Mouse (Mus musculus): Measurements from ENCODE around the gene Gm20388. TPM values are rescaled to one million over a fixed set of nuclear protein-coding genes. Genes with fewer than 3 reads are reported as not detected.
A peak's percentile ranks its signal among the peaks of the same experiment; 100 is the strongest.

The Gm20388 gene
- total RNA-seq, 2 experiments from 2014 or later: 10.7 TPM; not detected in 1

DNA sequence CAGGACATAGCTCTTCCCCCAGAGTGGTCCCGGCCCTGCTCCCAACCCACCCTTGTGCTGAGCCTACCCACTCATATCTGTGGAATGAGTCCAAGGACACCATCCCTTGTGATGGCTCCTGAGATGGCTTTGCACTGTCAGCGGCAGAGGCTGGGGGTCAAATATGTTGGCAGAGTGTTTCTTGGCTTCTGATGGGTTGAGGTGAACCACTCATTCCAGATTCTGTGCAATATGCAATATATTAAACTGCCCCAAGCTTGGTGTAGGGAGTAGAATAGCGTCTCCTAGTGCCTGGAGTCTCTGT lies 641.0 kb downstream of the Gm20388 start:
- no peak for DNase-seq (ENCODE audit: low spot score in 2 of 2)

DNA sequence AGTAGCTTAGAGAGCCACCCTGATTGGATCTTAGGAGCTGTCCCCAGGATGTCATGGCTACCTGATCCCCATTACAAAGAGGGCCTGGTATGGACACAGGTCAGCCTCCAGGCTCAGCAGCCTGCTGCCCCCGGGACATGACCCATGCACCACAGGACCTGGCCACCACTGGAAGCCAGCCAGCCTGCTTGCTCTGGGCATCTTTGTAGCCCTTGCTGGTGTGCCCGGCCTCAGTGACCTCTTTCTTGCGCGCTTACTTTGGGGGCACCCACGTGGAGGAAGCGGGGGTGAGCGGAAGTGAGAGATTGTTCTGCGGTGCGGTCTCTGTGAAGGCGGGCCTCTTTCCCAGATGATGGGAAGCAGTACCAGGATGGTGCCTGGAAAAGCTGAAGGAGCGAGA lies 641.9 kb downstream of the Gm20388 start:
- no peak for DNase-seq (ENCODE audit: low spot score in 2 of 2)

DNA sequence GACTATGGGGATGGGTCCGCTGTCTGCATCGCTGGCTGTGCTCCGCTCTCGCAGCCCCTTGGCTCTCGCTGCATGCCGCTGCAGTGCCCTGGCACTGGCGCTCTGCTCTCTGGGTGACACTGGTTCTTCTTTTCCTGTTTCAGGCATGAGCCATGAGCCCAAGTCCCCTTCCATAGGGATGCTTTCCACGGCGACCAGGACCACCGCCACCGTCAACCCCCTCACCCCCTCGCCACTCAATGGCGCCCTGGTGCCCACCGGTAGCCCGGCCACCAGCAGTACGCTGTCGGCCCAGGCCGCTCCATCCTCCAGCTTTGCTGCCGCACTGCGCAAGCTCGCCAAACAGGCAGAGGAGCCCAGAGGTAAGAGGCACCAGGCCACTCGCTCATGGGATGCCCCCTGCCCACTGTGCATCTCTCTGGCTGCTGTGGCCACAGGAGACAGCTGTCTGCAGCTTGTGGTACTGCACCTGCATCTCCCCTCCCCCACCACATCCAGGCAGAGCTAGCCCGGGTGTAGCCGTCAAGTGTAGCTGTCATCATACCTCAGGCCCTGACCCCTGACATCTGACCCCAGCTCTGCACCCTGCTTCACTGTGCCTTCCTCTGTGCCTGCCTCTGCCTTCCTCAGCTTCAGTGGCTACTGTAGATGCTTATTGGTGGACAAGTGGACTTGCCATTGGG lies 642.9 kb downstream of the Gm20388 start:
- DNase-seq (ENCODE audit: low spot score in 2 of 2): no peak

DNA sequence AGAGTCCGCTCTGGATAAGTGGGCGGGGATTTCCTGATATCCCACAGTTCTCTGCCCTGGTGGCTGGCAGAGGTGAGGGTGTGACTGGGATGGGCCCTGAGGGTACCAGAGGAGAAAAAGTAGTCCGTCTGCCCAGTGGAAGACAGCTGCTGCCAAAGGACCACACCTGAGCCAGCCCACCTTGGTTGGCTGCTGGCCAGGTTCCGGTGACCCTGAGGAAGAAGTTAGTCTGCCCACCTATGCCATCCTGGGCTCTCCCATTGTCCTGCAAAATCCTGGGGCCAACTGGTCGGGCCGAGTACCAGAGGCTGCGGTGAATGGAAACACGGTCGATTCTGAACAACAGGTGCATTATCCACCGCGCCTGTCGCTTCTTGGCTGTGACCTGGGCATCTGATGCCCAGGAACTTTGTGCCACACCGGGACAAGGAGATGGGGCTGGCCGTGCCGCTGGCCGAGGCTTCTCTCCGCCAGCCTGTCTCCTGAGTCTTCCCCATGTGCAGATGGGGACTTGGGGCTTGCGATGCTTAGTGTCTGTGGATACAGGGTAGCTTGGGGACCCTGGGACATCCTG lies 643.9 kb downstream of the Gm20388 start:
- DNase-seq (ENCODE audit: low spot score in 2 of 2): no peak

DNA sequence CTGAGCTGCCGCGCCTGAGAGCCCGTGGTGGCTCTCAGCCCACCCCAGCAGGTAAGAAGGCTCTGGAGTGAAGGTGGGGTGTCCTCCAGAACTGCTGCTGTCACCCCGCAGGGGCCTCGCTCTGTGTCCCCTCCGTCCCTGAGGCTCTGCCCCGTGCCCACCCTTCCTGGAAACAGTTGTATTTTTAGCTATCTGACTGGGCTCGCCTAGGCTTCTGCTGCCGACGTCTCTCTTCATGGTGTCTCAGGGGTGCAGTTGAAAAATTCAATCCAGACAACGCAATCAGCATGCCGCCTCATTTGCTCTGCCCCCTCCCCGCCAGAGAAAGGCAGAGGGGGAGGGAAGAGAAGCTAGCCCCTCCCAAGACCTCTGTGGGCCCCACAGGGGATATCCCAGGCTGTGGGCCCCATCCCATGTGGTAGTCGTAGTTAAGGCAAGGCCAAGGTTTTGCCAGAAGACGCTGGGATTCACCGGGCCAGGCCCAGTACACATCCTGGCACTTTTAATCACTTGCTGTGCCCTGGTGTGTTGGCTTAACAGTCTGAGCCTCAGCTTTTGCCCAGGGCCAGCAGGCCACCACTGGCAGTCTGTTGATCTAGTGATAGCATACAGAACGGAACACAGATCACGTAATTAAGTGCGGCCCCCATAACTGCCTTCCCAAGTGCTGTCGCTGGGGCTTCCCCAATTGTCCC lies 645.7 kb downstream of the Gm20388 start:
- DNase-seq (ENCODE audit: low spot score in 2 of 2): no peak

DNA sequence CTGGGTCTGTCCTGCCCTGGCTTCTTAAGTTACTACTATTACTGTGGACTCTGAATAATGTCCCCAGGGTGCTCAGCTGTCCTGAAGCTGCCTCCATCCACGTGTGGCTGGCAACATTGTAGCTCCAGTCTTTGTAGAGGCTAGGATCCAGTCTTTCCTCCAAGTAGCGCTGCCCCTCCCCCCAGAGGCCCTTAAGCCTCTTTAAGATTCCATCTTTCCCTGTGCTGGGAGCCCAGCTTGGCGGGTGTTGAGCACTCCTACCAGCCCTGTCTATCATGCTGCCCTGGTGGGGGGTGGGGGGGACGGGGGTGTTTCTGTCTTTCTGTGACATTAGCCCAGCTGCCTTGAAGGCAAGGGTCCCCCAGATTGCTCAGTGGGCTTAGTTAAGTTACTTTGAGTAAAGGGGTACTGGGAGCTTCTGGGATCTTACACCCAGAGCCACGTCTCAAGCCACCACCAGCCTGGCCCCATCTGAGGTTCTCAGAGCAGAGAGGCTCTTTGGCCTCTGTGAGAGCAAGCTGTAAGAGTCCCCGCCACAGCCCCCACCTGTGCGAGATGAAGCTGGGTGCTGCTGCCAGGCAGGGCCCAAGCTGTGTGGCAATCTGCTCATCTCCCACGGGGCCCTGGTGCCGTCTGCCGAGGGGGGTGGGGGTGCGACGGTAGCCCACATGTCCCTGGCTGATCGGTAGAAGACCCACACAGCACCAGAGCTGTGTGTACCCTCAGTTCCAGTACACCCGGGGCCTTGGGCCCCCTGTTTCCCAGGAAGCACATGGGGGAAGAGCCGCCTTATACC lies 646.7 kb downstream of the Gm20388 start:
- peak; percentile 89 to 96 for DNase-seq (ENCODE audit: low spot score in 2 of 2)

DNA sequence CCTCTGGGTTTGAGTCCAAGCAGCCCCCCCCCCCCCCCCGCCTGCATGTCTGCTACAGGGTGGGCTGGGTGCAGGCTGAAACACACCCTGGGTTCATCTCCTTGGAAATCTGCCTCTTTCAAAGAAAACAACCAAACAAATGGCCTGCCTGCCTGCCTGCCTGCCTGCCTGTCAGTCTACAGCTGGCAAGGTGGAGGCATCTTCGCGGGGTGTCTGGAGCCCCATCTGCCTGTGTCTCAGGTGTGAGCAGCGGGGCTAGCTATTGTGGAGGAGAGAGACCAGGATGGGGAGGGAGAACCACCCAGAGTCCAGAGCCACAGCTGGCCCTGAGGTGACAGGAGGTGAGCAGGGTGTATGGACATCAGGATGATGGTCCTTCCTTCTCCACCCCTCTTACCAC lies 647.5 kb downstream of the Gm20388 start:
- no peak for DNase-seq (ENCODE audit: low spot score in 2 of 2)

DNA sequence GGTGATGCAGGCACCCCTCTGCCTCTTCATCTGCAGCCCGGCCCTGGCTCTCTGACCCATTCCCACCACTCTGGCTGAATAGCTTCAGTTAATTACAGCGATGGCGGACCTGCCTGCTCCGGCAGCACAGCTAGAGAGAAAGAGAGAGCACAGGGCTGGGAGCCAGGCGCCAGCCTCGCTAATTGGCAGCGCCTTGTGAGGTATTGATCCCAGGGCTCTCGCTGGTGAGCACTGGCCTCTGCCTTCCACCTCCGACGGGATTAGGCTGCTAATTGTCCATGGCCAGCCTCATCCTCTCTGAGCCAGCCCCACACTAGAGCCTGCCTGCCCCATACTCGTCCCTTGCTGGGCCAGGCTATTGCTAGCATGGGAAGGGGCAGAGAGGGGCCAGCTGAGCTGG lies 649.0 kb downstream of the Gm20388 start:
- peak in 1 of 2 experiments; percentile 77 for DNase-seq (ENCODE audit: low spot score in 2 of 2)

DNA sequence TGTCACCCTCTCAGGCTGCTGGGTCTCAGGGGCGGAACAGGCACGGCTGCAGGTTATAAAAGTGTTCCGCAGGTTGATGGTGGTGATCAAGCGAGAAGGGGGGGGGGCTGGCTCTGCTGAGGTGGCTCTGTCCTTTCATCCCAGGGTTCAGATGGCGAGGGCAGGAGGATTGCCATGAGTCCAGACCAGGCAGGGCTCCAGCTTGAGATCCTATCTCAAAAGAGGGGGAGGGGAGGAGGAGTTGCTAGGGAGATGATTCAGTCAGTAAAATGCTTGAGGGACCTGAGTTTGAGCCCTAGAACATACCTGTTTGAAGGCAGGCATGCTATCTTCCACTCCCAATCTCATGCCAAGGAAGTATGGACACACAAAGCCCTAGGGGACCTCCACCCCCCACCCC lies 649.9 kb downstream of the Gm20388 start:
- no peak for DNase-seq (ENCODE audit: low spot score in 2 of 2)

DNA sequence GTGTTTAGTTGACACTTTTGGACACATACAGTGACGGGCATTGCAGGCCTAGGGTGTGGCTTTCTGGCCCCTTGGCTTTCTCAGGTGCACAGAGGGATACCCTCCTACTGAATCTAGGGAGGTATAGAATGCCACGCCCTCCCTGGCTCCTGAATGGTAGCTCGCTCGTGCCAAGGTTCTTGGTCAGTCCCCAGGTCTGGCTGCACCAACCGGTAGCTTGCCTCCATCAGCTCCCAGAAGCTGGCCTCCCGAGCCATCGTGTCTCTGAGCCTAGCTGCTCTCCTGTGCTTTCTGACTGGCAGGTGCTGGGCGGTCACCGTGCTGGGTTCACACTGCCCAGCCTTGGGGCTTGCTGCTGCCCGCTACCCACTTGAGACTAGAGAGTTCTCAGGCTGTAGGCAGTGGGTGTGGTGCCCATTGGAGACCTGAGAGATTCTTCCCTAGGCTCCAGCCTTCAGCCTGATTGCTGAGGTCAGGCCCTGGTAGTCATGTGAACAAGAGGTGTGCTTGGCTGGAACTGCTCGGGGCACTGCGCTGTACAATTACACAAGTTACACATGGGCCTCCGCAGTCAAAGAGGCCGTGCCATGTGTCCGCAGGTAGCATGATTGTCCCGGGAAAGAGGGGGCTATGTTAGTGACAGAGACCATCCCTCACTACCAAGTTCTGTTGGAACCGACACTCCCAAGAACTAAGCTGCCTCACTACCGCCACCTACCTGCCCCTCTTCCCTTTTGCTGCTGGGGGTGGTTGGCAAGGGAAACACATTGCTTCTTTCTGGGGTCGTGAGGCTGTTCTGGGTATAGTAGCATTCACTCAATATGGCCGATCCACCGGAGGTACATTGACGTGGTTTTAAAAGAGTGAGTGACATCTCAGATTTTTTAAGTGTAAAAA lies 651.1 kb downstream of the Gm20388 start:
- peak in 1 of 2 experiments; percentile 70 for DNase-seq (ENCODE audit: low spot score in 2 of 2)

DNA sequence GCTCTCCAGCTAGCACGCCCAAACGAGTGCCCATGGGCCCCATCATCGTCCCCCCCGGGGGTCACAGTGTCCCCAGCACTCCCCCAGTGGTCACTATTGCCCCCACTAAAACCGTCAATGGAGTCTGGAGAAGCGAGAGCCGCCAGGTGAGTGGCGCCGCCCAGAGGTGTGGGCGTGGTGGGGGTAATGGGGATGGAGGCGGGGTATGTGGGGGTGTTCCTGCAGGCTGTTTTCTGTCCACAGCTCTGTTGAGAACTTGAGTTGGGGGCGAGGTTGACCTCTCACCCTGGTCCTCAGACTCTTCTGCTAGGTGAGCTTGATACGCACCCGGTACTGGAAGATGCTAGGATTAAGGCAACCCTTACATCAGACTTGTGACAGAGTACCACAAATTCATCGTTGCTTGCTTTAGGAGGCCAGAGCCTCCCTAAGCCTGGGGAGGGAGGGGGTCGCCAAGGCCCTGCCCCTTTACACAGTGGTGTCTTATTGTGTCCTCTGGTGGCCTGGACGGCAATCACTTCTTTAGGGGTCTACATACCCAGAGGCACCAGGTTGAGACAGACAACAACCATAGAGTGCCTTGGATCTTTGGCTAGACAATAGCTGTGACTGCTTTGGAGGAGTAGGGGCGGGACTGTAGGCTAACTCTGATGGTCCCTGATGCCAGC lies 652.2 kb downstream of the Gm20388 start:
- DNase-seq (ENCODE audit: low spot score in 2 of 2): no peak

DNA sequence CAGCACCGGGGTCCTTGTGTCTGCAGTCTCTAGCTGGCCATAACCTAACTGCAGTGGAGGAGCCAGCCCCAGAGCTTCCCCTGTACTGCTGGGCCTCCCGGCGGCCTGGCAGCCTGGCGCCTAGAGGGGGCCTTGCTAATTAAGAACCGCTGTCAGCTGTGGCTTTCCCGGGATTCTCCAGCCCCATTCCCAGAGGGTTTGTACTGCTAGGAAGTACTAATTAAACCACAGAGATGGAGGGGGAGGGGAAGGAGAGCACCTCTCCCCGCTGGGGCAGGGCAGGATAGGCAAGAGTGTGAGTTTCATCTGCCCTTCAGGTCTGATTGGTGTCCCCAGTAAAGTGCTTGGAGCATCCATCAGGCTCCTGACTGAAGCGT lies 652.7 kb downstream of the Gm20388 start:
- no peak for DNase-seq (ENCODE audit: low spot score in 2 of 2)

DNA sequence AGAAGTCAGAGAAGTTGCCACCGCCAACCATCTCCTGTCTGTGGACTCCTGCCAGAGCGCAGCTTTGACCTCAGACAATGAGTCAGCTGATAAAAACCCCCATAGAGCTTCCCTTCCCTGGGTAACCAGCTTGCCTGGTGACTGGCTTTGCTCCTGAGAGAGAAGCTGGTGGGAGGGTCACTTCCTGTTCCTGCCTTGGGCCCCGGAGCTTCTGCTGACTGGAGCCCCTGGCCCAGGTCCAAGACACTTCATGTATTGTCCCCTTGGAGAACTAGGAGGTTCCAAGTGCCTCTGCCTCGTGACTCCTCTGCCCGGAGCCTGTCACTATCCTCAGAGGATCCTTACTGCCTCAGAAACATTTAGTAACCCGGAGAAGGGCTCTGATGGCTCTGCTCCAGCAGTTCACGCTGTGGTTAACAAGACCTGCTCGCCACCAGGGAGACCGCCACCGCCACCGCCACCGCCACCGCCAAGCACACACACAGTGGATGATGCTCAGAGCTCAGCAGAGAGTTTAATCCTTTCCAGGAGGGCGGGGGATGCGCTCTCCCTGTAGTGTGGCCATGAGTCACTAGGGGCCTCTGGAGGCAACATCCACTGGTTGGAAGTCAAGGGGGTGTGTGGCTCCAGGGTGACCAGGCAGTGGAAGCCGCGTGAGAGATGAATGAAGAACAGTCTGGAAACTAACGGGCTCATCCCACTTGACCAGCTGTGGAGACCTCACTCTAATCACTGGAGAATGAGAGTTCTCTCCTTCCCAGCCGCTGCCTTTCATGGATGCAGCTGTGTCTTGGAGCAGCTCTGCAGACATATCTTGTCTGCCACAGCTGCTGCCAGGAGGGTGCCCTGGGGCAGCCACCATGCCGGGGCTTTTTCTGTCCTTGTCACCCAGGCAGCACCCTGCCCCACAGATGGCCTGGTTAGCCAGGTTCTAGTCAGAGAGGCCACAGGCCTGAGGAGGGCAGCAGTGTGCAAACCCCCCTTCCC lies 653.5 kb downstream of the Gm20388 start:
- peak in 1 of 2 experiments; percentile 73 for DNase-seq (ENCODE audit: low spot score in 2 of 2)

DNA sequence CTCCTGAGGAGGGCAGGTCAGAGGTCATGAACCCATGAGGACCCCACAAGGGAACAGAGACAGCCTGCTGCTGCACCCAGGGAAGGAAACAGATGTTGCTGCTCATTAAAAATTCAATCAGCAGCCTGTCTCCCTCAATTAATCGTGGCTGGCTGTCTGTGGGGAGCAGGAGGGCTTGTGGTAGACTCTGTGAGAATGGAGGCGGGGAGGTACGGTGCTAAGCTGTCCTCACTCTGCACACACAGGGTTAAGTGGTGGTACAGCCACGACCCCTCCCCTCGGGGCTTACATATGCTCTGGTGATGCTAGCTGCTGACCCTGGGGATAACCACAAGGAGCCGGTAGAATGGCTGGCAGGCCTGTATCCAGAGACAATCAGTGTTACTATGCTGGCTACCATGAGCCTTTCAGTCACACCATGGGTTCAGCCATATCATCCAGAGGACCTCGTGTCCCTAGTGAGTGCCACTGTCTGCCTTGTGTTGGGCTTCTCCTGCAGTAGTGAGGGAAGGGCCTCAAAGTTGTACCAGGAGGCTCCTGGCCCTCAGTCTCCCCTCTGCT lies 654.6 kb downstream of the Gm20388 start:
- no peak for DNase-seq (ENCODE audit: low spot score in 2 of 2)

DNA sequence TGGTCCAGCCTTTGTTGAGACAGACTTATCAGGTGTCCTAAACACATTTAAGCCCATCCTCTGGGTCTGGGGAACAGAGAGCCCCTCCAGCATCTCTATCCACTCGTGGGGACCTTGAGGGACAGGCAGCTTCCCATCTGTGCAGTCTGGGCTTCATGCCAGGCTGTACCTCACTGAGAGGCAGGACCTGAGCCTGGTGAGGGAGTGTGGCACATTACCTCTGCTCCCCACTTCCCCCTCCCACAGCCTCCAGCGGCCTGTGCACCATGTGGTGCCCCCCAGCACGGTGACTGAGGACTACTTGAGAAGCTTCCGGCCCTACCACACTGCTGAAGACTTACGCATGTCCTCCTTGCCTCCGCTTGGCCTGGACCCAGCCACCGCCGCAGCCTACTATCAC lies 656.0 kb downstream of the Gm20388 start:
- no peak for DNase-seq (ENCODE audit: low spot score in 2 of 2)

DNA sequence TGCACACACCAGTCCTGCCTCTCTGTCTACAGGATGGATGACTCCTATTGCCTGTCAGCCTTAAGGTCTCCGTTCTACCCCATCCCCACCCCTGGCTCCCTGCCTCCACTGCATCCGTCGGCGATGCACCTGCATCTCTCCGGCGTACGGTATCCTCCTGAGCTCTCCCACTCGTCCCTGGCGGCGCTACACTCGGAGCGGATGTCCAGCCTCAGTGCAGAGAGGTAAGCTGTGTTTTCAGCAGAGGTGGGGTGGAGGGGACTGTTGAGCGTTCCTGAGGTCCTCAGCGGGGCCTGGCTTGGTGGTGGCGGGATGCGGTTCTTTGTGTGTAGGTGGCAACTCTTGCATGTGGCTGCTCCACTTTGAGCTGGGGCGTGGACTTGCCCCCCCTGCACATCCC lies 657.1 kb downstream of the Gm20388 start:
- no peak for DNase-seq (ENCODE audit: low spot score in 2 of 2)

DNA sequence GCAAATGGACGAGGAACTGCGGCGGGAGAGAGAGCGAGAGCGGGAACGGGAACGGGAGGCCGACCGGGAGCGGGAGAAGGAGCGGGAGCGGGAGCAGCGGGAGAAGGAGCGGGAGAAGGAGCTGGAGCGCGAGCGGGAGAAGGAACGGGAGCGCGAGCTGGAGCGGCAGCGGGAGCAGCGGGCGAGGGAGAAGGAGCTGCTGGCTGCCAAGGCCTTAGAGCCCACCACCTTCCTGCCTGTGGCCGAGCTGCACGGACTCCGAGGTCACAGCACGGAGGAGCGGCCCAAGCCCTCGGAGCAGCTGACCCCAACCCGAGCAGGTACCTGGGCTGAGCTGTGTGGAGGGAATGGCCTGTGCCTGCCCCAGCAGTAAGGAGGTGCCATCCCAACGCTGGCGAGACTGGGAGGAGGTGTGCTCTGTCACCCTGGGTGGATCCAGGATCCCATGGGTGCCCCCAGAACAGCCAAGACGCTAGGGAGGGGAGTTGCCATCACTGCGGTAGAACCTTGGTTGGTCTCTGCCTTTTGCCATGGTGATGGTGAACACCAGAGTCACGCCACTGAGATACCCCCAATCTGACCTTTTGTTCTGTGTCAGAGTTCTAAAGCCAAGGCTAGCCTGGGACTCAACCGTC lies 657.6 kb downstream of the Gm20388 start:
- DNase-seq (ENCODE audit: low spot score in 2 of 2): no peak

DNA sequence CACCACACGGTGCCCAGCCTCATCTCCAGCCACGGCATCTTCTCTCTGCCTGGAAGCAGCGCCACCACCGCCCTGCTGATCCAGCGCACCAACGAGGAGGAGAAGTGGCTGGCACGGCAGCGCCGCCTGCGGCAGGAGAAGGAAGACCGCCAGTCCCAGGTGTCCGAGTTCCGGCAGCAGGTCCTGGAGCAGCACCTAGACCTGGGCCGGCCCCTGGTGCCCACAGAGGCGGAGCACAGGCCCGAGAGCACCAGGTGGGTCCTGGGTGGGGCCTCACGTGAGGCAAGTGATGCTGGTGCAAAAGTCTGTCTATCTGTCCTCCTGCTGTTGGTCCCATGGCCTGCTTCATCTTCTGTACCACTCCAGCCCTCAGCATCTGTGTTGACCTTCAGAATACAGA lies 658.5 kb downstream of the Gm20388 start:
- no peak for DNase-seq (ENCODE audit: low spot score in 2 of 2)

Data from layer of hippocampus, adult 18-20 months (tissue).